20 mouse cellular contexts compared by ENCODE assay signal in genomic region chr10:7737914-7738313, GRCm38 (mm10). TPM values are rescaled to one million over a fixed set of nuclear protein-coding genes. Genes with fewer than 3 reads are reported as not detected.
DNase-seq lines count a peak whose midpoint lies in the region; ATAC-seq and TF ChIP-seq lines count a peak whose summit lies in the region.
"Had no signal": no experiment of that assay in that cellular context is flagged by ENCODE, and none has a peak within 500 bp of the region (broad histone marks: within the 10 kb centered on the region; RNA-seq: fewer than 3 reads in every experiment).

No protein-coding gene starts in this region.

- no peak for DNase-seq in G1E (ENCODE audit: low spot score)
- DNase-seq in c-Kit-positive CD71-positive TER-119-positive erythroid progenitor cells, embryonic 14.5 days (ENCODE audit: low spot score), result peak; percentile 39
- DNase-seq in Muller cell, postnatal 12 days (ENCODE audit: inconsistent ontology term), result no peak
- no peak for DNase-seq in cerebellum, postnatal 14 days
- DNase-seq in kidney, postnatal 10 days, result no peak
- DNase-seq: adrenal gland, postnatal 10 days; cerebellum, adult 18-20 months; cerebellum, adult 9-11 months; gastrocnemius, postnatal 36 days; heart, adult 11 months; heart, postnatal 10 days; heart, postnatal 4 days had no signal

- peaks cover 44% of the 10 kb centered on the region for H3K36me3 ChIP-seq in G1E (replicated peaks)
- H3K36me3 ChIP-seq in liver, embryonic 12.5 days, result peaks cover 29% of the 10 kb centered on the region
- H3K36me3 ChIP-seq in liver, embryonic 16.5 days (ENCODE audit: control insufficient read depth, insufficient read depth), result no peaks in the 10 kb centered on the region; the same call in 1 of the 2 replicates

- no peak overlapping the region for H3K4me3 ChIP-seq in G1E (ENCODE audit: low read depth, low read length)
- no peak overlapping the region for H3K4me3 ChIP-seq in liver, embryonic 12.5 days
- H3K4me3 ChIP-seq in liver, embryonic 16.5 days (ENCODE audit: low read depth, low read length), result no peak overlapping the region
- H3K4me3 ChIP-seq: embryonic facial prominence, embryonic 12.5 days; forebrain, embryonic 13.5 days; heart, embryonic 10.5 days; hindbrain, embryonic 12.5 days had no signal

- H3K27me3 ChIP-seq in G1E (ENCODE audit: insufficient read depth, low read length), result no peaks in the 10 kb centered on the region
- H3K27me3 ChIP-seq in liver, embryonic 12.5 days (replicated peaks), result no peaks in the 10 kb centered on the region
- H3K27me3 ChIP-seq in liver, embryonic 16.5 days (ENCODE audit: control insufficient read depth, insufficient read depth, low read depth, low read length), result no peaks in the 10 kb centered on the region
- H3K27me3 ChIP-seq: embryonic facial prominence, embryonic 12.5 days; forebrain, embryonic 13.5 days; hindbrain, embryonic 12.5 days had no signal

- H3K9ac ChIP-seq in liver, embryonic 12.5 days, result no peak overlapping the region
- H3K9ac ChIP-seq in liver, embryonic 16.5 days (ENCODE audit: low read depth, low read length), result no peak overlapping the region
- H3K9ac ChIP-seq: embryonic facial prominence, embryonic 12.5 days; forebrain, embryonic 13.5 days; forebrain, postnatal 0 days; hindbrain, embryonic 12.5 days had no signal

- H3K4me2 ChIP-seq in liver, embryonic 12.5 days, result no peak overlapping the region
- no peak overlapping the region for H3K4me2 ChIP-seq in liver, embryonic 16.5 days (ENCODE audit: low read depth, low read length)
- H3K4me2 ChIP-seq: embryonic facial prominence, embryonic 12.5 days; forebrain, embryonic 13.5 days; hindbrain, embryonic 12.5 days had no signal

- TF ChIP-seq CTCF in G1E (IDR thresholded peaks at IDR 0.05; ENCODE audit: low read depth, low read length), result no peak

- peak overlapping the region; percentile 15; the same call in 1 of the 2 replicates for H3K27ac ChIP-seq in liver, embryonic 12.5 days
- H3K27ac ChIP-seq in liver, embryonic 16.5 days (ENCODE audit: low read length), result no peak overlapping the region
- H3K27ac ChIP-seq: embryonic facial prominence, embryonic 12.5 days; forebrain, embryonic 13.5 days; heart, embryonic 10.5 days; hindbrain, embryonic 12.5 days had no signal

- 41% methylated on average over 3 of the region's 3 CpGs for WGBS in liver, embryonic 12.5 days (ENCODE audit: insufficient replicate concordance)
- WGBS in liver, embryonic 16.5 days (ENCODE audit: insufficient replicate concordance), result 41% methylated on average over 3 of the region's 3 CpGs

- no peaks in the 10 kb centered on the region for H3K9me3 ChIP-seq in G1E (replicated peaks)
- H3K9me3 ChIP-seq in liver, embryonic 12.5 days (replicated peaks), result no peaks in the 10 kb centered on the region
- H3K9me3 ChIP-seq in liver, embryonic 16.5 days (replicated peaks; ENCODE audit: control insufficient read depth, low read length), result no peaks in the 10 kb centered on the region
- H3K9me3 ChIP-seq: embryonic facial prominence, embryonic 12.5 days; forebrain, embryonic 13.5 days; heart, embryonic 10.5 days; hindbrain, embryonic 12.5 days had no signal

- peaks cover 12% of the 10 kb centered on the region; the same call in 1 of the 2 replicates for H3K4me1 ChIP-seq in G1E (ENCODE audit: insufficient read depth, low read depth, low read length)
- H3K4me1 ChIP-seq in liver, embryonic 12.5 days, result peaks cover 25% of the 10 kb centered on the region
- H3K4me1 ChIP-seq in liver, embryonic 16.5 days (ENCODE audit: control insufficient read depth, low read depth, low read length), result peaks cover 15% of the 10 kb centered on the region
- H3K4me1 ChIP-seq: embryonic facial prominence, embryonic 12.5 days; forebrain, embryonic 13.5 days; heart, embryonic 10.5 days; hindbrain, embryonic 12.5 days had no signal

- peak; percentile 54 for ATAC-seq in G1E (ENCODE audit: extremely low read depth, insufficient number of reproducible peaks, low FRiP score, poor library complexity, severe bottlenecking)
- ATAC-seq in liver, embryonic 12.5 days, result peak; percentile 87
- ATAC-seq in liver, embryonic 16.5 days (ENCODE audit: low read depth), result peak; percentile 58; the same call in 1 of the 2 replicates
- ATAC-seq: forebrain, embryonic 13.5 days; inflammation-experienced regulatory T-cells, adult 6 months had no signal

RNA-seq across cellular contexts. Expression of gene Katna1, which starts 12.1 kb away (rescaled TPM):
- total RNA-seq in G1E (2014; fragmentation: Nextera tagmentation) (33.7 and 45.1 TPM in 2 replicates), G1E (2017) (55.6 and 57.0 TPM in 2 replicates)
- 1.6 and 2.7 TPM in 2 replicates for polyA plus RNA-seq in G1E (2012)
- 41.1 and 42.1 TPM in 2 replicates for polyA plus RNA-seq in liver, embryonic 12.5 days (2016; fragmentation: Nextera tagmentation; extraction: Ambion mirVana)
- polyA plus RNA-seq in liver, embryonic 16.5 days (2015; fragmentation: Nextera tagmentation; extraction: Ambion mirVana), result 27.0 and 29.2 TPM in 2 replicates

RNA-seq across cellular contexts. Expression of gene Ginm1, which starts 54.7 kb away (rescaled TPM):
- 26.6 and 31.5 TPM in 2 replicates for total RNA-seq in G1E (2014; fragmentation: Nextera tagmentation)
- 30.1 and 30.5 TPM in 2 replicates for total RNA-seq in G1E (2017)
- polyA plus RNA-seq in G1E (2012), result 6.6 and 7.8 TPM in 2 replicates
- polyA plus RNA-seq in liver, embryonic 12.5 days (2016; fragmentation: Nextera tagmentation; extraction: Ambion mirVana), result 32.5 and 33.1 TPM in 2 replicates
- 26.6 and 27.1 TPM in 2 replicates for polyA plus RNA-seq in liver, embryonic 16.5 days (2015; fragmentation: Nextera tagmentation; extraction: Ambion mirVana)

RNA-seq across cellular contexts. Expression of gene Ppil4, which starts 54.8 kb away (rescaled TPM):
- total RNA-seq in G1E (2014; fragmentation: Nextera tagmentation) (62.1 and 73.9 TPM in 2 replicates), G1E (2017) (78.9 and 97.7 TPM in 2 replicates)
- 2.7 and 7.3 TPM in 2 replicates for polyA plus RNA-seq in G1E (2012)
- 34.6 and 35.1 TPM in 2 replicates for polyA plus RNA-seq in liver, embryonic 12.5 days (2016; fragmentation: Nextera tagmentation; extraction: Ambion mirVana)
- 20.2 and 21.5 TPM in 2 replicates for polyA plus RNA-seq in liver, embryonic 16.5 days (2015; fragmentation: Nextera tagmentation; extraction: Ambion mirVana)

RNA-seq across cellular contexts. Expression of gene Lats1, which starts 56.9 kb away (rescaled TPM):
- total RNA-seq in G1E (2014; fragmentation: Nextera tagmentation) (38.0 and 41.9 TPM in 2 replicates), G1E (2017) (12.8 and 16.2 TPM in 2 replicates)
- 4.6 and 4.9 TPM in 2 replicates for polyA plus RNA-seq in G1E (2012)
- 5.1 and 5.2 TPM in 2 replicates for polyA plus RNA-seq in liver, embryonic 12.5 days (2016; fragmentation: Nextera tagmentation; extraction: Ambion mirVana)
- 2.4 and 2.5 TPM in 2 replicates for polyA plus RNA-seq in liver, embryonic 16.5 days (2015; fragmentation: Nextera tagmentation; extraction: Ambion mirVana)

RNA-seq across cellular contexts. Expression of gene Pcmt1, which starts 57.0 kb away (rescaled TPM):
- total RNA-seq in G1E (2014; fragmentation: Nextera tagmentation), result 79.0 and 80.5 TPM in 2 replicates
- total RNA-seq in G1E (2017), result 109 and 117 TPM in 2 replicates
- 43.0 and 55.8 TPM in 2 replicates for polyA plus RNA-seq in G1E (2012)
- polyA plus RNA-seq in liver, embryonic 12.5 days (2016; fragmentation: Nextera tagmentation; extraction: Ambion mirVana), result 115 and 121 TPM in 2 replicates
- polyA plus RNA-seq in liver, embryonic 16.5 days (2015; fragmentation: Nextera tagmentation; extraction: Ambion mirVana), result 83.3 and 94.3 TPM in 2 replicates
